Mouse (Mus musculus): ENCODE results near the gene Cdkal1. TPM values are rescaled to one million over a fixed set of nuclear protein-coding genes. Genes with fewer than 3 reads are reported as not detected.

Cdkal1 gene
- total RNA-seq (2021) = 10 to 100 TPM; 27.6 to 32.1 TPM
- long read RNA-seq, experiment 1, transcript Cdkal1-201 (16 exons, 2,629 nt) = major isoform, 12 of 25 reads
- long read RNA-seq, experiment 1, partial matches to known transcripts = 2 of 25 reads
- long read RNA-seq, experiment 1, other reads (novel, unspliced or antisense) = 10 of 25 reads
- long read RNA-seq, experiment 2, transcript Cdkal1-201 (16 exons, 2,629 nt) = major isoform, 19 of 48 reads
- long read RNA-seq, experiment 2, partial matches to known transcripts = 14 of 48 reads
- long read RNA-seq, experiment 2, other reads (novel, unspliced or antisense) = 15 of 48 reads

DNA sequence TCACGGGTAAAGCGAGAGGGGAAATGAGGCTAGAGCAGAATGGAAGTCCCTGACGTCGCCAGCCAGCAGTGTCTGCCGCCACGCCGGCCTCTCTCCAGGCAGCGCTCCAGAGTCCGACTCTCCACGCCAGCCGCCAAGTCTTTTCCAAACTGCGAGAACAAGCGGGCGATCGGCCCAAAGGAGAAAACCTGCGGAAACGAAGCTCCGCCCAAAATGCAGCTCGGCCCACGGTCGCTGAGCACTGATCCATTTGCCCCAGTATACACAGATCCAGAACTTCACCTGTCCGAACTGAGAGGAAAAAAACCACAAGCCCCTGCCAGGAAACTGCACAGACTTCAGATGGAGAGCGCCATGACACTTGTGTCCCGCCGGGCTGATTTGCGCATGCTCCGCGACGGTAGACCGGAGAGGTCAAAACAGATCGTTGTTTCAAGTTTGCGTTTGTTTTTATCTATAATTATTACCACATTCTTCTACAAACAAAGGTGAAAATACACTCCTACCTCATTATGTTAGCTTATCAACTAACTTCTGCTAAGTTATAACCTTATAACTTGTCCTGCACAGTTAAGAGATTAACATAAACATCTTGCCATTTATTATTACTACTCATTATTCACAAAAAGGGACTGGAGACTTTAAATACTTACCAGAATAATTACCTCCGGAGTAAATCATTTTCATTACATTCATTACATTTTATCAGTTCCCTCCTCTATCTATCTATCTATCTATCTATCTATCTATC lies at the start of gene Cdkal1:
Gene Cdkal1 (minus strand): TSS at position 394 of the 751 bp plus-strand sequence.
- DNase-seq (ENCODE audit: low spot score) = peak; percentile 90

GRCm38 (mm10) chr13:29903341-29903740 lies 47.9 kb upstream of the Cdkal1 start:
- no peak for DNase-seq (ENCODE audit: low spot score)

GRCm38 (mm10) chr13:29902676-29903075 lies 47.2 kb upstream of the Cdkal1 start:
- no peak for DNase-seq (ENCODE audit: low spot score)

DNA sequence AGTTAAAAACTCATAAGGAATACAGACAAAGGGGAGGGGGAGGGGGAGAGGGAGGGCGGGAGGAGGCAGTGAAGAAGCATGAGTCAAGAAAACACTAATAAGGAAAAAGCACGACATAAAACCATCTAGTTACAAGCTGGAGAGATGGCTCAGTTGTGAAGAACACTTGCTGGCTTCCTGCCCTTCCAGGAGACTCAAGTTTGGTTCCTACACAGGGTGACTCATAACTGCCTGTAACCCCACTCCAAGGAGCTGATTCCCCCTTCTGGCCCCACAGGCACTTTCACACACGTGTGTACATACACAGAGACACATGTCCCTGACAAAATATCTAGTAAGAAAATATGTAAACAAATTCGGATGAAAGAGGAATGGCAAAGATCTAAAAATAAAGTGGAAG lies 46.2 kb upstream of the Cdkal1 start:
- DNase-seq (ENCODE audit: low spot score) = no peak

GRCm38 (mm10) chr13:29866780-29867179 lies 11.3 kb upstream of the Cdkal1 start:
- no peak for DNase-seq (ENCODE audit: low spot score)

- DNase-seq (ENCODE audit: low spot score) = no peak
Observed at GRCm38 (mm10) chr13:29864331-29864730, 8.9 kb upstream of the Cdkal1 start.

GRCm38 (mm10) chr13:29860087-29860486 lies 4.6 kb upstream of the Cdkal1 start:
- no peak for DNase-seq (ENCODE audit: low spot score)

GRCm38 (mm10) chr13:29857436-29857835 lies 2.0 kb upstream of the Cdkal1 start:
- DNase-seq (ENCODE audit: low spot score) = peak; percentile 41

- no peak for DNase-seq (ENCODE audit: low spot score)
Observed at GRCm38 (mm10) chr13:29854876-29855275, 598 bp downstream of the Cdkal1 start.

DNA sequence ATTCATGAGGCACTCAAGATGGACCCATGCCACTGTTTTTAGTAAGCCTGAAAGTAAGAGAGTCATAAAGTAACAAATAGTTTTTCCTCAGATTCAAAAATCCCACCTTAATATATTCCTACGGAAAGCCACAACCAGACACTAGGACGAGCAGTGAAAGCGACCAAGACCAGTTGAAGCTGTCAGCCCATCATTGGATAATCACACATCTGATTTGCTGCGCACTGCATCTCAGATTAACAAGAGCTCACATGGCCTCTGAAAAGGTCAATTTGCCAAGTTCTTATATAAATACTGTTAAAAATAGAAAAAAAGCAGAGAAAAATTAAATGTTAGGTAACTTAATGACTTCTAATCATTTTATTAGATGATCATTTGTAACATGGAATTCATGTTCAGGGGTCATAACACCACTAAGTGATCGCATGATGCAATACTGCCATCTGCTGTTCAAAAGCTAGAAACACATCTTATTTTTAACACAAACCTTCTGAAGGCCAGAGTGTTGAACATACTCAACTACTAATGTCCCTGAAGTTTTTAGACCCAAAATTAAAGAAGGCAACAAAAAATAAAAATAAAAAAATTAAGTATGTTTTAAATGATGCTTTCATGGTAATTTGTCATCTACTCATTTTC lies 16.9 kb downstream of the Cdkal1 start:
- DNase-seq (ENCODE audit: low spot score) = peak; percentile 23

DNA sequence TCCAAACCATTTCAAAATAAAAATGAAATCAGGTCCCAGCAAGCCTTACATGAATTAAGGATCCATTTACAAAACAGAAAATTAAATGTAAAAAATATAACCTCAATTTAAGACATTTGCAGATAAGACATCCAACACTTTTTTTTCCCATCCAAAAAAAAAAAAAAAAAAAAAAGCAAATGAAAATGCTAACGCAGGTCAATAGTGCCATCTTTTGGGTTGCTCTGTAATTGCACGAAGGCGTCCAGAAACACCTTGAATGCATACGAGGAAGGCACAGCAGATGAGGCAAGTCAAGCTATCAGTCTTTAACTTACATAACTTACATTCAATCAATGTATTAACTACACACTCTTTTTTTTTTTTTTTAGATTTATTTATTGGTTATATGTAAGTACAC lies 20.3 kb downstream of the Cdkal1 start:
- peak; percentile 36 for DNase-seq (ENCODE audit: low spot score)

- no peak for DNase-seq (ENCODE audit: low spot score)
Observed at GRCm38 (mm10) chr13:29833751-29834150, 21.7 kb downstream of the Cdkal1 start.

DNA sequence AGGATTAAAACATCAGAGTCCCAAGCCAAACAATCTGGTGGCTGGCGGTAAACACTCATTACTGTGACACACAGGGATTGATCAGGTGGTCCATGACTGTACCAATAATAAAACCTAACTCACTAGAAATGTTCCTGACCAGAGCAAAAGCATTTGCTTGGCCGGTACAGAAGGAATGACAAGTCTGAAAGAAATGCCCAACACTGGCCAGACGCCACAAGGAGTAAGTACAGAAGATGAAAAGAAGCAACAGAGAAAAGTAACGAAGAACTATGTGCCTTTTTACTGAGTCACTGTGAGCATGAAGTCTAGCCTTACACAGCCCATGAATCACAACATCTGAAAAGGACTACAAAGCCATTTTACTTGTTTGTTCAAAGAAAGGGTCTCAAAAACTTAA lies 24.3 kb downstream of the Cdkal1 start:
- no peak for DNase-seq (ENCODE audit: low spot score)

DNA sequence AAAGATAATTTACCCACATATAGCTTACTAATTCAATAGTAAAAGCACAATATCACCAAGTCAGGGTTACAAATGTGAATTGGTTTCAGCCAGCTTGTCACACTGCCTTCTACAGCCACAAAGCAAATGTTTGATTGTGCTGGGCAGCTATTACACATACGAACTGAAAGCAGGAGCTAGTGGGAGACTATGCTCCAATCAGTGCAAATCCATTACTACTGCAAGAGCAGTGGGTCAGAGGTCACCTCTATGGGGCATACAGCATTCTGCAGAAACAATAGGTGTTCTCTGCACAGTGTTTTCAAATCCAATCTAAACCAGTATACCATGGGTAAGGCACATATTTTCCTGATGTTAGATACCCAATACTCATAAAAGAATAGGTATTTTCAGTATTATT lies 27.4 kb downstream of the Cdkal1 start:
- no peak for DNase-seq (ENCODE audit: low spot score)

GRCm38 (mm10) chr13:29826469-29826868 lies 29.0 kb downstream of the Cdkal1 start:
- DNase-seq (ENCODE audit: low spot score) = no peak

GRCm38 (mm10) chr13:29826041-29826440 lies 29.4 kb downstream of the Cdkal1 start:
- DNase-seq (ENCODE audit: low spot score) = no peak

GRCm38 (mm10) chr13:29824797-29825196 lies 30.7 kb downstream of the Cdkal1 start:
- no peak for DNase-seq (ENCODE audit: low spot score)

DNA sequence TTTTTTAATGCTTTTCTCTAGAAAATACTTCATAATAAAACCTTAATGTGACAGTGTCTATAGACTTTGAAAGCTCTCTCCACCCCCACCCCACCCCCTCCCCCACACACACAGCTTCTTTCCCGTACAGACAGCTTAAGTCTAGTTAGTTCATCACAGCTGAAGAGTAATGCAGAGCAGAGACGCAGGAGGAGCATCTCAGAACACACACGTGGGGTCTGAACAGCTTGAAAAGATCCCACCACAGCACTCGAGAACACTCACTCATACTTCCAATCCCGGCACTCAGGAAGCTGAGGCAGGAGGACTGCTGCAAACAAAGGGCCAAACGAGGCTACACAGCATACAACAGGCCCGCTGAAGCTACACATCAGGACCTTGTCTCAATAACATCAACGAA lies 31.1 kb downstream of the Cdkal1 start:
- DNase-seq (ENCODE audit: low spot score) = no peak

DNA sequence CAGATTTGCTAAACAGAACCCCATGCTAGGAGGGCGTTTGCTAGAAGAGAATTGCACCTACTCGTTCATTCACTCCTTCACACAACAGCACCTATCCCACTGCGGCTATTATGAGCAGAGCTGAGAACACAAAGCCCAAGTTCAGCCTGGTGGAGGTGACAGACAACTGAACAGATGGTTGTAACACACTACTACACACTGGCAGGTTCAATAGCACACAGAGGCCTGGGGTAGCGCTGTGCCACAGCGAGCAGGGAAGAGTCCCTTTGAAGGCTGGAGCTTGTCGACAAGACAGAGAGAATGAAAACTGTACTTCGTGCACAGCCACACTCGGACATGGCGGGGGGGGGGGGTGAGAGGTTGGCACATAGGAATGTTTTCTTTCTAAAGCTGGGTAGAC lies 31.6 kb downstream of the Cdkal1 start:
- no peak for DNase-seq (ENCODE audit: low spot score)

DNA sequence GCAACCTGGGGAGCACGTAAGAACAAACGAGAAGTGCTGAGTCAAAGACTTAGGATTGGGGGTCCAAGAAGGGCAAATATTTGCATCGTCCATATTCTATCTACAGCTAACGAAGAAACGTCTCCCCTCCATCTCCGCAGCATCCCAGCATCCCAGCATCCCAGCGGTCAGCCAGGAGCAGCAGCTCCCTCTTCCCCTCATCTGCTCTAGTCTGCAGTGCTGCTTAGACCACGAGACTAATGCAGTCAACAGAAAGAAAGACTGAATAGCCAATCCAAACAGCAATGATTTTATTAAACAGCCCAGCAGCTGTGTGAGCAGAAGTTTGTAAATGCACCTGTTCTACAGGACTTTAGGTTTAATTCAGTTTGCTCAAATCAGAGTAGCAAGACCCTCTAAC lies 32.0 kb downstream of the Cdkal1 start:
- DNase-seq (ENCODE audit: low spot score) = no peak

DNA sequence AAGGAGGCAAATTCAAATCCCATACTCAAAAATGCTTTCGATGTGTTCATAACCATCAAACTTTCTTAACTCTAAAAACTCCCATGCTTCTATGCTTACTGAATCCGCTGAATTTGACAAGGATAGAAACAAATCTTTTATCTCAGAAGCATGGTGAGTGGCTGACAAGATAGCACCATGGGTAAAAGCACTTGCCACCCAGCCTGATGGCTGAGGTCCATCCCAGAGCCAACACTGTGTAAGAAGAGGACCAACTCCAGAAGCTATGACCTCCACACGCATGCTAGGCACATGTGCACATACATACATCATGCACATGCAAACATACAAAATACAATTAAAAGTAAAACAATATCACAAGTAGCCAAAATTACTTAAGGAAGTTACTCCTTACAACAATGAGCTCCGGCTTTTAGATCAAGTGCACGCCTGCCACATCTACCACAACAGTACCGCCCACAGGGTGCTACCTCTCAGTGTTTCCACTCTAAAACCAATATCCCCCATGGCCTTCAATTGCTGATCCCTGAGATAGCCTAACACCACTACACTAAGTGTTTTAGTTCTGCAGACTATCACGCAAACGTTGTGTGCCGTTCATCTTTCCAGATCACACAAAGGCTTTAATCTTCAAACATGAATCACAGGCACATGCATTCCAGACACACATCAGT lies 35.4 kb downstream of the Cdkal1 start:
- DNase-seq (ENCODE audit: low spot score) = no peak

DNA sequence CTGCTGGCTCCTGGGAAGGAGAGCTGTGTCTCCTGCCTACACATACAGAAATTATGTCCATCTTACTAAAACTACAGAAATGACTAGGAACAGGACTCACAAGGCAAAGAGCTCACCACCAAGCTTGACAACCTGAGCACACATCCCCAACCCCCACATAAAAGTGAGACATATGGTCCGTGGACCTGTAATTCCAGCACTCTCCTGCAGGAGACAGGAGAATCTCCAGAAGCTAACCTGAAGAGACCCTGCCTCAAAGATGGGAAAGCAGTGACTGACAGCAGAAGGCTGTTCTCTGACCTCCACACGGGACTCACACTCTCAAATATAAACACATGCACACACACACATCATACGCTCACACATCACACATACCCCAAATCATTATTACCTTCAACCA lies 36.3 kb downstream of the Cdkal1 start:
- DNase-seq (ENCODE audit: low spot score) = no peak
